Mouse (Mus musculus) ovary, adult 18-20 months (tissue): ENCODE results near the gene Bcar3.
A peak's percentile ranks its signal among the peaks of the same experiment; 100 is the strongest.

Experiments
- DNase-seq: peaks from one replicate; pipeline ENCODE4 v3.0.0; 2022; ENCODE audit warnings: low spot score, mixed read lengths

The Bcar3 gene

GRCm38 (mm10) chr3:122337992-122338391 is 44.1 kb downstream of the Bcar3 start:
- no peak for DNase-seq

- no peak for DNase-seq
Measured at GRCm38 (mm10) chr3:122338897-122339296, 45.0 kb downstream of the Bcar3 start.

GRCm38 (mm10) chr3:122340135-122341068 is 46.5 kb downstream of the Bcar3 start:
- no peak for DNase-seq

- no peak for DNase-seq
Measured at GRCm38 (mm10) chr3:122343437-122343853, 49.5 kb downstream of the Bcar3 start.

- no peak for DNase-seq
Measured at GRCm38 (mm10) chr3:122344350-122344749, 50.4 kb downstream of the Bcar3 start.

- no peak for DNase-seq
Measured at GRCm38 (mm10) chr3:122345977-122346472, 52.1 kb downstream of the Bcar3 start.

- DNase-seq = no peak
Measured at GRCm38 (mm10) chr3:122346600-122346999, 52.7 kb downstream of the Bcar3 start.

- no peak for DNase-seq
Measured at GRCm38 (mm10) chr3:122348677-122349076, 54.7 kb downstream of the Bcar3 start.

GRCm38 (mm10) chr3:122352801-122353200 is 58.9 kb downstream of the Bcar3 start:
- no peak for DNase-seq

GRCm38 (mm10) chr3:122359426-122359825 is 65.5 kb downstream of the Bcar3 start:
- no peak for DNase-seq

GRCm38 (mm10) chr3:122359954-122360353 is 66.0 kb downstream of the Bcar3 start:
- no peak for DNase-seq

- DNase-seq = no peak
Measured at GRCm38 (mm10) chr3:122360721-122361138, 66.8 kb downstream of the Bcar3 start.

- DNase-seq = peak; percentile 20
Measured at GRCm38 (mm10) chr3:122362719-122363118, 68.8 kb downstream of the Bcar3 start.

- no peak for DNase-seq
Measured at GRCm38 (mm10) chr3:122364565-122364964, 70.6 kb downstream of the Bcar3 start.

- DNase-seq = peak; percentile 28
Measured at GRCm38 (mm10) chr3:122365326-122365725, 71.4 kb downstream of the Bcar3 start.

- no peak for DNase-seq
Measured at GRCm38 (mm10) chr3:122371646-122372341, 77.9 kb downstream of the Bcar3 start.

- DNase-seq = no peak
Measured at GRCm38 (mm10) chr3:122372617-122373016, 78.7 kb downstream of the Bcar3 start.

- DNase-seq = no peak
Measured at GRCm38 (mm10) chr3:122376011-122376410, 82.1 kb downstream of the Bcar3 start.

- DNase-seq = no peak
Measured at GRCm38 (mm10) chr3:122376412-122376831, 82.5 kb downstream of the Bcar3 start.

GRCm38 (mm10) chr3:122376841-122377464 is 83.0 kb downstream of the Bcar3 start:
- DNase-seq = no peak

- DNase-seq = no peak
Measured at GRCm38 (mm10) chr3:122378634-122379033, 84.7 kb downstream of the Bcar3 start.

- no peak for DNase-seq
Measured at GRCm38 (mm10) chr3:122380776-122381175, 86.8 kb downstream of the Bcar3 start.
